ENCODE assay signal across 17 mouse cellular contexts in the genomic region with DNA sequence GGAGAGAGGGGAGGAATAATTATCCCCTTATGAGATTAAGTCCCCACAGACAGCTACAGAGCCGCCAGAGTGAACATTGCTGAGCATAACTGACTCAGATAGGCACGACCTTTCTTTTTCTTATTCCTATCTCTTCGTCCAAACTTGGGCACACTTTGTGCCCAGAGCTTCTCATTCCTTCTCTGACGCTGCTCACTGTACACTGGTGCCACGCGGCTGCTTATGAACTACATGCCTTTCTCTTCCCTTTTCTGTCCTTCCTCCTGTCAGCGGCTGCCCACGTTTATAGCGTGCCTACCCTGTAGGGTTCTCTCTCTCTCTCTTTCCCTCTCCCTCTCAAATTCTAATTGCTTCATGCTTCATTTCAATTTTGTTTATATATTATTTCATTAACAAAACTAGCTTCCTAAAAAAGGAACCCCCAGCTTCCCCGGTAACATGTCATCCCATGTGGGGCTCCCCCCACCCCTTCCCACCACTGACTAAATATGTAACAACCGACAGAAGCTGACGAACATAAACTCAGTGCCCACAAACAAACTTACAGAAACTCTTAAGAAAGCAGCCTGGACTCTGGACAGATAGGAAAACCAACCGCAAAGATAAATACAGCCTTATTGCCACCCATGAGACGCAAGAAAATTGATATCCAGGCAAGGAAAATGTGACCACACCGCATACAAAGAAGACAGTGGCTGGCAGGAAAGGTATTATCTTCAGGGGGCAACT. TPM values are rescaled to one million over a fixed set of nuclear protein-coding genes. Genes with fewer than 3 reads are reported as not detected.
DNase-seq lines count a peak whose midpoint lies in the region; ATAC-seq and TF ChIP-seq lines count a peak whose summit lies in the region.
"Had no signal": no experiment of that assay in that cellular context is flagged by ENCODE, and none has a peak within 500 bp of the region (broad histone marks: within the 10 kb centered on the region; RNA-seq: fewer than 3 reads in every experiment).

No protein-coding gene starts in this region.

- no peak overlapping the region for H3K4me2 ChIP-seq in kidney, postnatal 0 days (ENCODE audit: low read length)
- H3K4me2 ChIP-seq in intestine, embryonic 15.5 days (replicated peaks), result peak overlapping the region; percentile 38; the same call in 1 of the 2 replicates
- H3K4me2 ChIP-seq: forebrain, embryonic 12.5 days; limb, embryonic 12.5 days; neural tube, embryonic 13.5 days had no signal

- no peaks in the 10 kb centered on the region for H3K9me3 ChIP-seq in kidney, postnatal 0 days (replicated peaks; ENCODE audit: low read length)
- H3K9me3 ChIP-seq in ES-Bruce4 (replicated peaks; ENCODE audit: control insufficient read depth, insufficient read depth, low read length, poor library complexity, severe bottlenecking), result no peaks in the 10 kb centered on the region
- H3K9me3 ChIP-seq in intestine, embryonic 15.5 days, result no peaks in the 10 kb centered on the region
- H3K9me3 ChIP-seq: forebrain, embryonic 12.5 days; limb, embryonic 12.5 days; neural tube, embryonic 13.5 days had no signal

- no peak overlapping the region for H3K9ac ChIP-seq in kidney, postnatal 0 days (ENCODE audit: low read depth, low read length)
- H3K9ac ChIP-seq in ES-Bruce4 (ENCODE audit: low read depth, poor library complexity, severe bottlenecking), result peak overlapping the region; percentile 40; the same call in 1 of the 2 replicates
- no peak overlapping the region for H3K9ac ChIP-seq in intestine, embryonic 15.5 days
- H3K9ac ChIP-seq: forebrain, embryonic 12.5 days; limb, embryonic 12.5 days; neural tube, embryonic 13.5 days had no signal

- H3K27ac ChIP-seq in kidney, postnatal 0 days, result peak overlapping the region; percentile 67
- H3K27ac ChIP-seq in ES-Bruce4 (ENCODE audit: insufficient read depth, low read length), result peak overlapping the region; percentile 89
- peak overlapping the region; percentile 61; the same call in 1 of the 2 replicates for H3K27ac ChIP-seq in intestine, embryonic 15.5 days
- H3K27ac ChIP-seq: forebrain, embryonic 12.5 days; hindbrain, postnatal 0 days; limb, embryonic 12.5 days; neural tube, embryonic 13.5 days had no signal

- no peak for TF ChIP-seq CTCF in kidney, postnatal 0 days (IDR thresholded peaks at IDR 0.05; ENCODE audit: low read depth)
- TF ChIP-seq CTCF in ES-Bruce4 (IDR thresholded peaks at IDR 0.05; ENCODE audit: low read depth, low read length), result no peak

- H3K4me1 ChIP-seq in kidney, postnatal 0 days (replicated peaks; ENCODE audit: insufficient read depth, low read length), result no peaks in the 10 kb centered on the region; the same call in 1 of the 2 replicates
- H3K4me1 ChIP-seq in ES-Bruce4 (ENCODE audit: control insufficient read depth, insufficient read depth, low read length), result peaks cover 2% of the 10 kb centered on the region
- H3K4me1 ChIP-seq in intestine, embryonic 15.5 days (replicated peaks), result no peaks in the 10 kb centered on the region
- H3K4me1 ChIP-seq: forebrain, embryonic 12.5 days; limb, embryonic 12.5 days; neural tube, embryonic 13.5 days had no signal

- H3K4me3 ChIP-seq in kidney, postnatal 0 days (replicated peaks; ENCODE audit: low read depth, low read length), result no peak overlapping the region
- H3K4me3 ChIP-seq in ES-Bruce4 (ENCODE audit: low read depth, low read length), result no peak overlapping the region
- H3K4me3 ChIP-seq in intestine, embryonic 15.5 days (replicated peaks), result no peak overlapping the region
- H3K4me3 ChIP-seq: forebrain, embryonic 12.5 days; limb, embryonic 12.5 days; neural tube, embryonic 13.5 days had no signal

- intact Hi-C loops in gastrocnemius, postnatal 36 days (cut with DNase I), result no loop called here

- H3K27me3 ChIP-seq in kidney, postnatal 0 days (ENCODE audit: insufficient read depth, low read length), result no peaks in the 10 kb centered on the region
- no peaks in the 10 kb centered on the region for H3K27me3 ChIP-seq in ES-Bruce4 (ENCODE audit: control insufficient read depth, insufficient read depth, low read length, poor library complexity, severe bottlenecking)
- H3K27me3 ChIP-seq in intestine, embryonic 15.5 days (replicated peaks), result no peaks in the 10 kb centered on the region
- H3K27me3 ChIP-seq: forebrain, embryonic 12.5 days; limb, embryonic 12.5 days; neural tube, embryonic 13.5 days had no signal

- no peak for DNase-seq in kidney, postnatal 0 days (ENCODE audit: low spot score)
- no peak for DNase-seq in kidney, postnatal 10 days
- DNase-seq in gastrocnemius, postnatal 36 days, result no peak
- no peak for DNase-seq in frontal cortex, postnatal 14 days (ENCODE audit: low spot score in 2 of 2)
- DNase-seq in adrenal gland, adult 18-20 months (ENCODE audit: low spot score in 2 of 2), result no peak
- DNase-seq: adrenal gland, postnatal 25 days; gastrocnemius, postnatal 25 days; heart, postnatal 10 days; midbrain, embryonic 14.5 days; thymus, postnatal 36 days had no signal

- WGBS in kidney, postnatal 0 days, result 76% methylated on average over 15 of the region's 15 CpGs
- 70% methylated on average over 15 of the region's 15 CpGs for WGBS in intestine, embryonic 15.5 days

- no peaks in the 10 kb centered on the region for H3K36me3 ChIP-seq in kidney, postnatal 0 days (ENCODE audit: insufficient read depth, low read length)
- H3K36me3 ChIP-seq in ES-Bruce4 (ENCODE audit: control insufficient read depth, insufficient read depth, low read length, poor library complexity, severe bottlenecking), result no peaks in the 10 kb centered on the region
- H3K36me3 ChIP-seq in intestine, embryonic 15.5 days, result no peaks in the 10 kb centered on the region
- H3K36me3 ChIP-seq: forebrain, embryonic 12.5 days; limb, embryonic 12.5 days; neural tube, embryonic 13.5 days had no signal

- TF ChIP-seq EP300 in ES-Bruce4 (IDR thresholded peaks at IDR 0.05; ENCODE audit: insufficient read depth, low read depth, low read length), result no peak

- TF ChIP-seq POLR2A in ES-Bruce4 (IDR thresholded peaks at IDR 0.05; ENCODE audit: insufficient read depth, low read length), result no peak

- ATAC-seq in kidney, postnatal 0 days (replicated peaks; ENCODE audit: low FRiP score, low read depth), result no peak
- peak; percentile 50 for ATAC-seq in intestine, embryonic 15.5 days
- ATAC-seq in megakaryocyte-erythroid progenitor cell, adult 5-6 weeks (replicated peaks; ENCODE audit: low FRiP score, low TSS enrichment, poor library complexity, severe bottlenecking), result peak; percentile 45
- ATAC-seq: hindbrain, postnatal 0 days had no signal

RNA-seq across cellular contexts. Expression of gene Dstn, which starts 25.8 kb away (rescaled TPM):
- 513 and 555 TPM in 2 replicates for polyA plus RNA-seq in kidney, postnatal 0 days (2015; fragmentation: Nextera tagmentation; extraction: Ambion mirVana)
- polyA plus RNA-seq in ES-Bruce4 (2011; ENCODE audit: insufficient read depth, insufficient read length, low read depth, missing spikeins), result 752 and 769 TPM in 2 replicates
- 674 and 711 TPM in 2 replicates for polyA plus RNA-seq in intestine, embryonic 15.5 days (2015; fragmentation: Nextera tagmentation; extraction: Ambion mirVana)
- 57.0 and 76.7 TPM in 2 replicates for total RNA-seq in megakaryocyte-erythroid progenitor cell, adult 5-6 weeks (2014; fragmentation: Nextera tagmentation)
- 102 and 166 TPM in 2 replicates for total RNA-seq in megakaryocyte-erythroid progenitor cell, adult 5-6 weeks (2017)
- total RNA-seq in gastrocnemius, postnatal 36 days (2021), result 10 to 100 TPM; 21.0 to 27.2 TPM
- total RNA-seq in adrenal gland, adult 18-20 months (2021), result 100 to 1,000 TPM; 183 to 264 TPM

RNA-seq across cellular contexts. Expression of gene Bfsp1, which starts 26.3 kb away (rescaled TPM):
- 1.6 and 2.2 TPM in 2 replicates for polyA plus RNA-seq in kidney, postnatal 0 days (2015; fragmentation: Nextera tagmentation; extraction: Ambion mirVana)
- polyA plus RNA-seq in ES-Bruce4 (2011; ENCODE audit: insufficient read depth, insufficient read length, low read depth, missing spikeins), result 0.58 and 0.93 TPM in 2 replicates
- polyA plus RNA-seq in intestine, embryonic 15.5 days (2015; fragmentation: Nextera tagmentation; extraction: Ambion mirVana), result 4.2 and 4.3 TPM in 2 replicates
- not detected in 2 replicates for total RNA-seq in megakaryocyte-erythroid progenitor cell, adult 5-6 weeks (2014; fragmentation: Nextera tagmentation)
- not detected in 2 replicates for total RNA-seq in megakaryocyte-erythroid progenitor cell, adult 5-6 weeks (2017)
- total RNA-seq in gastrocnemius, postnatal 36 days (2021), result under 1 TPM; 0.28 to 0.37 TPM
- total RNA-seq in adrenal gland, adult 18-20 months (2021), result under 1 TPM; 0.36 to 0.51 TPM
